Mouse (Mus musculus) kidney, postnatal 10 days (tissue): ENCODE data around the gene Gal.
A peak's percentile ranks its signal among the peaks of the same experiment; 100 is the strongest.

Experiments
- DNase-seq: peaks from one replicate; pipeline ENCODE4 v3.0.0; 2021; ENCODE audit warnings: mixed read lengths

Gene Gal

GRCm38 (mm10) chr19:3405531-3406281 lies 8.6 kb downstream of the Gal start:
- no peak for DNase-seq

GRCm38 (mm10) chr19:3404030-3404429 lies 10.3 kb downstream of the Gal start:
- no peak for DNase-seq

GRCm38 (mm10) chr19:3402390-3402789 lies 12.0 kb downstream of the Gal start:
- no peak for DNase-seq

- no peak for DNase-seq
These were observed 12.4 kb downstream of the Gal start for GRCm38 (mm10) chr19:3401943-3402342.

- DNase-seq, result no peak
These were observed 12.8 kb downstream of the Gal start for GRCm38 (mm10) chr19:3401504-3401903.

- no peak for DNase-seq
These were observed 14.3 kb downstream of the Gal start for GRCm38 (mm10) chr19:3400057-3400456.

- no peak for DNase-seq
These were observed 20.1 kb downstream of the Gal start for GRCm38 (mm10) chr19:3394216-3394615.

- no peak for DNase-seq
These were observed 22.0 kb downstream of the Gal start for GRCm38 (mm10) chr19:3392384-3392783.

- peak; percentile 94 for DNase-seq
These were observed 25.3 kb downstream of the Gal start for GRCm38 (mm10) chr19:3389089-3389488.

GRCm38 (mm10) chr19:3388629-3389057 lies 25.7 kb downstream of the Gal start, which contains the start of gene Tesmin:
Gene Tesmin (plus strand): TSS chr19:3388857.
- DNase-seq, result peak; percentile 96

- peak; percentile 31 for DNase-seq
These were observed 26.3 kb downstream of the Gal start for GRCm38 (mm10) chr19:3388061-3388460.

- no peak for DNase-seq
These were observed 35.7 kb downstream of the Gal start for GRCm38 (mm10) chr19:3378614-3379013.

GRCm38 (mm10) chr19:3376966-3377715 lies 37.2 kb downstream of the Gal start:
- peak; percentile 39 for DNase-seq

GRCm38 (mm10) chr19:3375945-3376495 lies 38.3 kb downstream of the Gal start:
- no peak for DNase-seq

- DNase-seq, result no peak
These were observed 40.3 kb downstream of the Gal start for GRCm38 (mm10) chr19:3374028-3374427.

GRCm38 (mm10) chr19:3373380-3373779 lies 41.0 kb downstream of the Gal start:
- DNase-seq, result peak; percentile 76

- no peak for DNase-seq
These were observed 46.1 kb downstream of the Gal start for GRCm38 (mm10) chr19:3368276-3368675.

- DNase-seq, result no peak
These were observed 49.3 kb downstream of the Gal start for GRCm38 (mm10) chr19:3365089-3365488.

GRCm38 (mm10) chr19:3363510-3363909 lies 50.8 kb downstream of the Gal start:
- DNase-seq, result no peak
